Mouse (Mus musculus): Measurements from ENCODE around the gene 1700086D15Rik. TPM values are rescaled to one million over a fixed set of nuclear protein-coding genes. Genes with fewer than 3 reads are reported as not detected.

Gene 1700086D15Rik
- polyA plus RNA-seq, 1 experiment from 2014 or later, result not detected

DNA sequence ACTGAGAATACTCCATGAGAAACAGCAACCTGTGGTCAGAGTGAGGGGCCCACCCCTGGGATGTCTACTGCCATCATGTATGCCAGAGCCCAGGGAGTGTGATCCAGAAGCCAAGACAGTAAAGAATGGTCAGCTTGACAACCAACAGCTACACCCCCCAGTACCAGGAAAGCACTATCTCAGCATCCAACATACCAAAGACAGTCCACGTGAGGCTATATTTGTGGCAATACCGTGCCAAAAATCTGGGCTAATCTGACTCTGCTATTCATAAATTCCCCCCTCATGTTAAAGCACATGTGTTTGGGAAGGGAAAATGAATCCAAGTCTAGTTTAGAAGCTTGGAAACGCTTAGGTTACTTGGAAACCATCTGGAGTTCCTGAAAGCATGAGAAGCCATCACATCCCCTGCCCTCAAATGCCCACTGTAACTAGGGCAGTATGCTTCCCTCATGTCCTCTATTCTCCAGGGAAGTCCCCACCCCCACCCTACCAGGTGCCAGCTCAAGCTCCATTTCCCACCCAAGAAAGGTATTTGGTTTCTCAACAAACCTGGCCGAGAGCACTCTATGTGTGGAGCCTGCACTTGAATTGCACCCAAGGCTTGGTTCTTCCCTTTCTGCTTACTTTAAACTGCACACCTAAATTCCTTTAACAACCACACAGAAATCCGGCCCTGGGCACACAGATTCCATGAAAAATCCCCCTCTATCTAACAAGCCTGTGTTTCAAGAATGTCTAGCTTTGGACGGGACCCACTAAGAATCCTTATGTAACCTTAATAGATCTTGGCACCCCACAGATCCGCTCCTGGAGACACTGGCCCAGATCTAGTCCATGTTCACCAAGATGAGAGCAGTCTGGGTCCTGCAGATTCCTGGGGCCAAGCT lies 1.5 kb upstream of the 1700086D15Rik start:
- Histone ChIP-seq H3K27ac (no peak overlapping the region), H3K4me3 (peak overlapping the region; percentile 92; the same call in 1 of the 2 replicates), H3K9me3 (replicated peaks) (no peaks in the 10 kb centered on the region), H3K36me3 (no peaks in the 10 kb centered on the region), H3K27me3 (ENCODE audit: low read depth, poor library complexity, severe bottlenecking) (peaks cover 32% of the 10 kb centered on the region), H3K4me1 (peaks cover 15% of the 10 kb centered on the region)
- DNase-seq (ENCODE audit: low spot score), result no peak
- WGBS, result 61% methylated on average over 7 of the region's 7 CpGs

GRCm38 (mm10) chr11:65158658-65158990 lies 1.1 kb downstream of the 1700086D15Rik start:
- H3K4me1 ChIP-seq, result peaks cover 15% of the 10 kb centered on the region
- H3K9me3 ChIP-seq (replicated peaks), result no peaks in the 10 kb centered on the region
- H3K36me3 ChIP-seq, result no peaks in the 10 kb centered on the region
- H3K4me3 ChIP-seq, result no peak overlapping the region
- WGBS, result 94% methylated on average over 5 of the region's 5 CpGs
- H3K27me3 ChIP-seq (ENCODE audit: low read depth, poor library complexity, severe bottlenecking), result peaks cover 31% of the 10 kb centered on the region
- no peak for DNase-seq (ENCODE audit: low spot score)
- no peak overlapping the region for H3K27ac ChIP-seq

GRCm38 (mm10) chr11:65157966-65158657 lies 1.6 kb downstream of the 1700086D15Rik start:
- H3K36me3 ChIP-seq, result no peaks in the 10 kb centered on the region
- H3K9me3 ChIP-seq (replicated peaks), result no peaks in the 10 kb centered on the region
- H3K27ac ChIP-seq, result no peak overlapping the region
- peaks cover 26% of the 10 kb centered on the region for H3K27me3 ChIP-seq (ENCODE audit: low read depth, poor library complexity, severe bottlenecking)
- H3K4me3 ChIP-seq, result no peak overlapping the region
- peaks cover 15% of the 10 kb centered on the region for H3K4me1 ChIP-seq
- DNase-seq (ENCODE audit: low spot score), result no peak
- 90% methylated on average over 20 of the region's 20 CpGs for WGBS

DNA sequence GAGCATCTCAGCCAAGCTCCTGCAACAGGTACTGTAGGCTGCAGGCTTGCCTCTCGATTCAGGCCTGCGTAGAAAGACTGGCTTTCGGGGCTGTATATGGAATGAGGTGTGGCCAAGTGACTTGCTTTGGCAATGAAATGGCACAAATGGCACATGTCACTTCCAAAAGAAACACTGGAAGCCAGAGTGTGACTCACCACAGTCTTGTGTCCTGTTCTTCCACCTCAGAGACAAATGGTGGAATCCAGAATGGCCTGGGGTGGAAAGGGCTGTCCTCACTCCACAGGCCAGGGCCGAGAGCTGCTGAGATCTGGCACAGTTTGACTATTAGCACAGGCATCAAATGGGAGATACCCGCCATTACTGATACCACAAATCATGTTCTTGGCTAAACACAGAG lies 6.7 kb downstream of the 1700086D15Rik start:
- Histone ChIP-seq H3K4me3 (no peak overlapping the region), H3K27me3 (ENCODE audit: low read depth, poor library complexity, severe bottlenecking) (no peaks in the 10 kb centered on the region), H3K27ac (no peak overlapping the region), H3K9me3 (replicated peaks) (no peaks in the 10 kb centered on the region), H3K4me1 (0 out of 2 replicates have a peak, but pooled peaks cover 4% of the 10 kb centered on the region), H3K36me3 (no peaks in the 10 kb centered on the region)
- no peak for DNase-seq (ENCODE audit: low spot score)
- whole genome bisulfite sequencing, result 77% methylated on average over 5 of the region's 5 CpGs

DNA sequence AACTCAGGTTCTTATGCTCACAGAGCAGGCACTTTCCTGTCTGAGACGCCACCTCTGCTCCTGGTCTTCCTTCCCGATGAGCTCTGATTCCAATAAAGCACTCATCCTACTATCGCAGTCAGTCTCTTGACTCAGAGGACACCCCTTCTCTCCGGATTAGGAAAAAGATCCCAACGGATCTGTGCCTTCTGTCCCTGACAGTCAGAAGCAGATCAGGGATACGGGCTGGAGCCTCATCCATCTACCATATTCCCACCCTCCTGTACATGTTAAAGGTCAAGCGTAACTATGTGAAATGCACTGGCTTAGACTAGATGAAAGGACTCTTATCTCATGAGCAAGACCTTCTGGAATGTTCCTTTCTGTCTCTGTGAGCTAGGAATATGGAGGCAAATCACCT lies 11.2 kb downstream of the 1700086D15Rik start:
- Histone ChIP-seq H3K36me3 (no peaks in the 10 kb centered on the region), H3K9me3 (replicated peaks) (no peaks in the 10 kb centered on the region), H3K27ac (no peak overlapping the region), H3K4me3 (no peak overlapping the region), H3K4me1 (no peaks in the 10 kb centered on the region), H3K27me3 (ENCODE audit: low read depth, poor library complexity, severe bottlenecking) (no peaks in the 10 kb centered on the region)
- DNase-seq (ENCODE audit: low spot score), result no peak
- 87% methylated on average over 7 of the region's 7 CpGs for WGBS

- H3K27ac ChIP-seq, result no peak overlapping the region
- WGBS, result 78% methylated on average over 4 of the region's 4 CpGs
- DNase-seq (ENCODE audit: low spot score), result no peak
Observed at GRCm38 (mm10) chr11:65142838-65143417, 16.8 kb downstream of the 1700086D15Rik start.

GRCm38 (mm10) chr11:65139030-65139429 lies 20.7 kb downstream of the 1700086D15Rik start:
- Histone ChIP-seq H3K4me3 (no peak overlapping the region), H3K36me3 (no peaks in the 10 kb centered on the region), H3K4me1 (no peaks in the 10 kb centered on the region), H3K27ac (no peak overlapping the region), H3K9me3 (replicated peaks) (no peaks in the 10 kb centered on the region), H3K27me3 (ENCODE audit: low read depth, poor library complexity, severe bottlenecking) (no peaks in the 10 kb centered on the region)
- no peak for DNase-seq (ENCODE audit: low spot score)
- WGBS, result 90% methylated on average over 3 of the region's 3 CpGs

More at GRCm38 (mm10) chr11:65142838-65143417, 16.8 kb downstream of the 1700086D15Rik start:
- H3K27me3 ChIP-seq (ENCODE audit: low read depth, poor library complexity, severe bottlenecking), result no peaks in the 10 kb centered on the region
- no peak overlapping the region for H3K4me3 ChIP-seq
- no peaks in the 10 kb centered on the region for H3K4me1 ChIP-seq
- H3K36me3 ChIP-seq, result no peaks in the 10 kb centered on the region
- H3K9me3 ChIP-seq (replicated peaks), result no peaks in the 10 kb centered on the region

DNA sequence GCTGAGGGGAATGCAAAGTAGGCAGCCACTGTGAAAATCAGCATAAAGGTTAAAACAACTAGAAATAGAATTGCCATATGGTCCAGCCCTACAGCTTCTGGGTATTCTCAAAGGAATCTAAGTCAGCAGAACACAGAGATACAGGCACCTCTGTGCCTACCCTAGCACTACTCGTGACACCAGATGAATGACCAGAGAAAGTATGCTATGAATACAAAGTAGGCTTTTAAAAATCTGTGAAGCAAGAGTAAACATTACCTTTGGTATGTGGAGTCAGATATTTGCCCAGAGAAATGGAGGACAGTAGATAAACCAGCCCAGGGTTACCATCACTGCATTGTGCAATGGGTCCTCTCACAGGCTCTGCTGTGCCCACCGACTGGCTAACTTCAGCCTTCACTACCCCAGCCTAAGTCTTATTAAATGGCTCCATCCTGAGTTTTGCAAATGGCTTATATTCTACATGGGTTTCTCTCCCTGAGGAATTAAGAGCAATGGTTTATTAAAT lies 22.5 kb downstream of the 1700086D15Rik start:
- no peak for DNase-seq (ENCODE audit: low spot score)
- Histone ChIP-seq H3K36me3 (no peaks in the 10 kb centered on the region), H3K27me3 (ENCODE audit: low read depth, poor library complexity, severe bottlenecking) (no peaks in the 10 kb centered on the region), H3K9me3 (replicated peaks) (no peaks in the 10 kb centered on the region), H3K27ac (no peak overlapping the region), H3K4me3 (no peak overlapping the region), H3K4me1 (no peaks in the 10 kb centered on the region)
- WGBS, result 93% methylated on average over 2 of the region's 2 CpGs

DNA sequence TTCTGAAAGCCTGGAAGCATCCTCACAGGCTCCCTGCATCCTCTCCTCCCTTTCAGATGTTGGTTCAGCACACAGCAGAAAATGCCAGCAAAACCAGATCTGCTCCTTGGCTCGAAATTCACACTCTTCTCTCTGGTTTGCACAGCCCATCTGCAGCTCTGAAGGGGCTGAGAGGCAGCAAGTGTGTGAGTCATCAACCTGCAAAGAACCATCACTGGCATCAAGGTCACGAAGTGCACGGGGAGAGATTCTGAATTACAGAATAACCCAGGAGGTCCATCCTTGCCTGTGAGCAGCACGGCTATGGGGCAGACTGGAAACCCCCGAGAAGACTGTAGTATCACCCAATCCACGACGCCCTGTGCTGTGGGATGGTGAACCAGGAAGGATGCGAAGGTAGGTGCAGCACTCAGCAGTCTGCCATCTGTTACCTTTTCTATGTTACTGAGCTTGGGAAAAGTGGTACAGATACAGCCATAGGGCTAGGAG lies 24.4 kb downstream of the 1700086D15Rik start:
- H3K36me3 ChIP-seq, result no peaks in the 10 kb centered on the region
- no peaks in the 10 kb centered on the region for H3K9me3 ChIP-seq (replicated peaks)
- no peaks in the 10 kb centered on the region for H3K4me1 ChIP-seq
- 88% methylated on average over 8 of the region's 8 CpGs for WGBS
- no peak overlapping the region for H3K27ac ChIP-seq
- H3K4me3 ChIP-seq, result no peak overlapping the region
- DNase-seq (ENCODE audit: low spot score), result no peak
- no peaks in the 10 kb centered on the region for H3K27me3 ChIP-seq (ENCODE audit: low read depth, poor library complexity, severe bottlenecking)

DNA sequence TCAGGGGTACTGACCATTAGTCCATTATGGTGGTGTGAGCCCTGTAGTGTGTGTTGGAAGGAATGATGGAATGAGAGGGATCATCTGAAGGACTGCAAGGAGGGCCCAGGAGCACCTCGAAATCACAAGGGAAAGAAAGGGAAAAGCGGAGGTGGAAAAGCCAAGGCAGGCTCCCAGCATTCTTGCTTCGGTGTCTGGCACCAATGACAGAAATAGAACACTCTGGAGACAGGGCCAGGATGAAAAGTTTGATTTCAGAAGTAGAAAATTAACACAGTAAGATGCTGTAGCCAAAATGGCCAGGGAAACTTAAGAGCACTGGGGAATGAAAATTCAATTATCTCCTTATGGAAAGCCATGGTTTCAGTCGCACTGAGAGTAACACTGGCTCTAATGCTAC lies 26.0 kb downstream of the 1700086D15Rik start:
- DNase-seq (ENCODE audit: low spot score), result no peak
- H3K27me3 ChIP-seq (ENCODE audit: low read depth, poor library complexity, severe bottlenecking), result no peaks in the 10 kb centered on the region
- 92% methylated on average over 4 of the region's 4 CpGs for WGBS
- H3K36me3 ChIP-seq, result no peaks in the 10 kb centered on the region
- H3K27ac ChIP-seq, result no peak overlapping the region
- no peaks in the 10 kb centered on the region for H3K4me1 ChIP-seq
- H3K9me3 ChIP-seq (replicated peaks), result no peaks in the 10 kb centered on the region
- no peak overlapping the region for H3K4me3 ChIP-seq

GRCm38 (mm10) chr11:65129110-65129509 lies 30.6 kb downstream of the 1700086D15Rik start:
- no peak overlapping the region for H3K4me3 ChIP-seq
- 84% methylated on average over 4 of the region's 4 CpGs for WGBS
- H3K27ac ChIP-seq, result no peak overlapping the region
- H3K36me3 ChIP-seq, result no peaks in the 10 kb centered on the region
- no peaks in the 10 kb centered on the region for H3K27me3 ChIP-seq (ENCODE audit: low read depth, poor library complexity, severe bottlenecking)
- DNase-seq (ENCODE audit: low spot score), result no peak
- H3K9me3 ChIP-seq (replicated peaks), result no peaks in the 10 kb centered on the region
- H3K4me1 ChIP-seq, result peaks cover 10% of the 10 kb centered on the region

DNA sequence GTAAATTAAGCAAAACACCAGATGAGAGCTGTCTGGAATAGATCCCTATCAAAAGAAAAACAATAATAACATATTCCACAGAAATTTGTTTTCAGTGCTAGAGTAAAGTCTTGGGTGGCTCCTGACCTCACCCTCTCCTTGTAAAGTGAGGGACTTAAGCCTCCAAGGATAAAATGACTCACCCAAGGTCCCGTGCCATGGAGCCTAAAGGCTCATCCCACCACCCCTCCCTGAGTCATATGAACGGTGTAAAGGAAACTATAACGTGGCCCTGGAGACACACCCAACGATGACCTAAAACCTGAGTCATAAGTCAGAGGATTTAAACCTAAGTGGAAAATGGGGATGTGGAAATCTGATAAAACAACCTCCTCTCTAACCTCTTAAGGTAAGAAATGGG lies 31.0 kb downstream of the 1700086D15Rik start:
- Histone ChIP-seq H3K36me3 (no peaks in the 10 kb centered on the region), H3K4me3 (no peak overlapping the region), H3K27ac (no peak overlapping the region), H3K4me1 (peaks cover 10% of the 10 kb centered on the region), H3K9me3 (replicated peaks) (no peaks in the 10 kb centered on the region), H3K27me3 (ENCODE audit: low read depth, poor library complexity, severe bottlenecking) (no peaks in the 10 kb centered on the region)
- no peak for DNase-seq (ENCODE audit: low spot score)
- 90% methylated on average over 4 of the region's 4 CpGs for WGBS

GRCm38 (mm10) chr11:65126566-65126965 lies 33.1 kb downstream of the 1700086D15Rik start:
- no peak overlapping the region for H3K27ac ChIP-seq
- WGBS, result 84% methylated on average over 9 of the region's 9 CpGs
- no peaks in the 10 kb centered on the region for H3K36me3 ChIP-seq

More at GRCm38 (mm10) chr11:65126566-65126965, 33.1 kb downstream of the 1700086D15Rik start:
- no peak for DNase-seq (ENCODE audit: low spot score)
- H3K4me1 ChIP-seq, result peaks cover 10% of the 10 kb centered on the region
- H3K4me3 ChIP-seq, result no peak overlapping the region
- H3K27me3 ChIP-seq (ENCODE audit: low read depth, poor library complexity, severe bottlenecking), result no peaks in the 10 kb centered on the region
- no peaks in the 10 kb centered on the region for H3K9me3 ChIP-seq (replicated peaks)
